Mouse (Mus musculus): ENCODE measurements at regions not wholly inside any gene's neighbourhood (a gene's known extent, or its start where the extent isn't known, plus 50 kb on each side); places are given as distances from the start of the nearest gene placed in this dataset.

DNA sequence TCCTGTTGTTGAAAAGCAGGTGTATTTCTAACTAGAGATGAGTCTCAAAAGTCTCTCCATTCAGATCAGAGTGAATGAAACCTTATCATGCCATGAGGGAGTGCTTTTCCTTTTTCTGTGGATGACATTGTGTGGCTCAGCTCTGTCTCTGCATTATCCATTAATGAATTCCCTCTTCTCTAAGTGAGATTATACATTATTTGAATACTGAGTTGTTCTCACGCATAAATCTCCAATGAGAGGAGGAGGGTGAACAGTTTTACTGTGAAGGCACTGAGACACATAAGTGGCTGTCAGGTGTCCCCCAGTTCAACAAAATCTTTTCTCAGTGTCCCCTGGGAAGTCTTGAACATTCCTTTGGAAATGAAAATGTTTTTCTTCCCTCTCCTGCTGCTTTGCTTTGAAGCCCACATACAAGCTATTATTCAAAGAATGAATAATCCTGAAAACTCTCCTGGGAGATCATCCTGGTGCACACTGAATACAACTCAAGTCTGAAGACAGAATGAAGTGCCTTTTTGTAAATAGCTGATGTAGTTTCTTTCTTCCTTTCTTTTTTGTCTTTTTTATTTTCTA is 537.2 kb upstream of the Pcdh9 start:
- no peaks in the 10 kb centered on the region for H3K79me2 ChIP-seq (ENCODE audit: control insufficient read depth, insufficient read depth, low read length, poor library complexity)
- no peaks in the 10 kb centered on the region for H3K9me3 ChIP-seq (replicated peaks; ENCODE audit: insufficient read depth, low read length)
- no peak overlapping the region for H3K9ac ChIP-seq (ENCODE audit: control insufficient read depth, low read depth, low read length, poor library complexity, severe bottlenecking)
- no peak overlapping the region for H3K27ac ChIP-seq (ENCODE audit: control insufficient read depth, low read depth, low read length)
- H3K4me3 ChIP-seq (ENCODE audit: control insufficient read depth in 1 of 2, insufficient read depth in 1 of 2, low read depth in 2 of 2, low read length in 2 of 2): no peak overlapping the region
- H3K36me3 ChIP-seq (ENCODE audit: control insufficient read depth in 1 of 2, insufficient read depth in 2 of 2, low read length in 2 of 2): no peaks in the 10 kb centered on the region
- TF ChIP-seq NELFE (IDR thresholded peaks at IDR 0.05; ENCODE audit: low read depth, low read length): no peak
- TF ChIP-seq POLR2AphosphoS5 (IDR thresholded peaks at IDR 0.05; ENCODE audit: borderline replicate concordance, low read depth, low read length): no peak
- TF ChIP-seq HCFC1 (IDR thresholded peaks at IDR 0.05; ENCODE audit: low read depth, low read length): no peak
- no peak for TF ChIP-seq ETS1 (IDR thresholded peaks at IDR 0.05; ENCODE audit: low read depth, low read length)
- TF ChIP-seq BHLHE40 (IDR thresholded peaks at IDR 0.05; ENCODE audit: borderline replicate concordance, low read depth, low read length): no peak
- H3K27me3 ChIP-seq (ENCODE audit: control insufficient read depth in 1 of 2, insufficient read depth in 2 of 2, low read length in 2 of 2): no peaks in the 10 kb centered on the region
- DNase-seq (ENCODE audit: low read depth, low spot score): no peak
- H3K4me1 ChIP-seq (ENCODE audit: control insufficient read depth in 1 of 2, insufficient read depth in 2 of 2, low read length in 2 of 2): no peaks in the 10 kb centered on the region
